Mouse (Mus musculus): Measurements from ENCODE around the gene Arhgef11. TPM values are rescaled to one million over a fixed set of nuclear protein-coding genes. Genes with fewer than 3 reads are reported as not detected.

Arhgef11 gene
- polyA plus RNA-seq, 1 experiment from 2014 or later, result 6.3 TPM

DNA sequence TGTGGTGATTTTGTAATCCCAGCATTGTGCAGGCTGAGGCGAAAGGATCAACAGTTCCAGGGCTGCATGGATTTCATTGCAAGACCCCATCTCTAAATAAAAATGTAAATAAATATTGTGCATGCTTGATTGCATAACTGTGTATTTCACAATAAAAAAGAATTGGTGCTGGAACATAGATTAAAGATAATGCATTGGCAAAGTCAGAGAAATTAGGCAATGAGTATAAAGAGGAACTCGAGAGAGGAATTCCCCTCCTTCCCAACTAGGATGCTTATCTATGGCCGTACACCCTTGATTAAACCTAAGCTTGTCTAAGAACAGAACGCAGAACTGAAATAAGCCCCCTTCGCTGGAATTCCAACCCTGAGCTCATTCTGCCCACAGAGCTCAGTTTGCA, 167.8 kb downstream of the Arhgef11 start:
- no peak overlapping the region for H3K4me3 ChIP-seq (ENCODE audit: low read depth, low read length)
- no peak overlapping the region for H3K4me2 ChIP-seq
- H3K27me3 ChIP-seq (replicated peaks; ENCODE audit: control insufficient read depth, insufficient read depth, low read length), result 0 out of 2 replicates have a peak, but pooled peaks cover under 1% of the 10 kb centered on the region
- ATAC-seq (replicated peaks; ENCODE audit: low FRiP score) (no peak), DNase-seq (ENCODE audit: low spot score) (no peak)
- WGBS, result 51% methylated on average over 5 of the region's 5 CpGs
- no peak overlapping the region for H3K27ac ChIP-seq (ENCODE audit: low read depth, low read length)
- H3K36me3 ChIP-seq (ENCODE audit: control insufficient read depth, insufficient read depth, low read length), result no peaks in the 10 kb centered on the region
- no peak overlapping the region for H3K9ac ChIP-seq (ENCODE audit: low read depth, low read length)
- H3K9me3 ChIP-seq (ENCODE audit: control insufficient read depth, low read length), result no peaks in the 10 kb centered on the region
- H3K4me1 ChIP-seq (replicated peaks; ENCODE audit: control insufficient read depth, insufficient read depth, low read length), result no peaks in the 10 kb centered on the region; the same call in 1 of the 2 replicates

GRCm38 (mm10) chr3:87785626-87786214, 168.4 kb downstream of the Arhgef11 start:
- WGBS, result 60% methylated on average over 6 of the region's 6 CpGs
- H3K4me1 ChIP-seq (replicated peaks; ENCODE audit: control insufficient read depth, insufficient read depth, low read length), result no peaks in the 10 kb centered on the region; the same call in 1 of the 2 replicates
- no peak overlapping the region for H3K27ac ChIP-seq (ENCODE audit: low read depth, low read length)
- H3K9me3 ChIP-seq (ENCODE audit: control insufficient read depth, low read length), result no peaks in the 10 kb centered on the region
- no peaks in the 10 kb centered on the region for H3K36me3 ChIP-seq (ENCODE audit: control insufficient read depth, insufficient read depth, low read length)
- ATAC-seq (replicated peaks; ENCODE audit: low FRiP score) (no peak), DNase-seq (ENCODE audit: low spot score) (no peak)
- H3K4me2 ChIP-seq, result no peak overlapping the region
- H3K27me3 ChIP-seq (replicated peaks; ENCODE audit: control insufficient read depth, insufficient read depth, low read length), result no peaks in the 10 kb centered on the region; the same call in 1 of the 2 replicates
- H3K4me3 ChIP-seq (ENCODE audit: low read depth, low read length), result no peak overlapping the region
- H3K9ac ChIP-seq (ENCODE audit: low read depth, low read length), result no peak overlapping the region

Small RNA genes lying within 50 kb of the gene (microRNA-seq; reads per million reads assigned to microRNA genes)
- gene Gm24109 (ENCODE audit: borderline number of aligned reads), result not detected

Other genes with a start within 250 kb of the Arhgef11 start
- gene Fcrl1, start 241.2 kb upstream of the Arhgef11 start, polyA plus RNA-seq (2014; fragmentation: Nextera tagmentation; extraction: Ambion mirVana), result 1.9 and 2.1 TPM in 2 replicates
- gene Fcrl5, start 181.8 kb upstream of the Arhgef11 start, polyA plus RNA-seq (2014; fragmentation: Nextera tagmentation; extraction: Ambion mirVana), result not detected in 2 replicates
- gene Etv3, start 92.2 kb upstream of the Arhgef11 start, polyA plus RNA-seq (2014; fragmentation: Nextera tagmentation; extraction: Ambion mirVana), result 6.2 and 7.3 TPM in 2 replicates
- 0.23 TPM in 1 of 2 replicates, not detected in the other for gene Lrrc71, start 131.1 kb downstream of the Arhgef11 start, polyA plus RNA-seq (2014; fragmentation: Nextera tagmentation; extraction: Ambion mirVana)
- 0.62 and 1.1 TPM in 2 replicates for gene Ntrk1, start 177.6 kb downstream of the Arhgef11 start, polyA plus RNA-seq (2014; fragmentation: Nextera tagmentation; extraction: Ambion mirVana)
- 0.05 and 0.06 TPM in 2 replicates for gene Insrr, start 179.4 kb downstream of the Arhgef11 start, polyA plus RNA-seq (2014; fragmentation: Nextera tagmentation; extraction: Ambion mirVana)
- 15.5 and 18.4 TPM in 2 replicates for gene Pear1, start 206.7 kb downstream of the Arhgef11 start, polyA plus RNA-seq (2014; fragmentation: Nextera tagmentation; extraction: Ambion mirVana)
- 0.13 and 0.15 TPM in 2 replicates for gene Sh2d2a, start 229.2 kb downstream of the Arhgef11 start, polyA plus RNA-seq (2014; fragmentation: Nextera tagmentation; extraction: Ambion mirVana)

Measured in liver, embryonic 11.5 days (tissue).